31 mouse cellular contexts compared by ENCODE assay signal in genomic region chr16:73940211-73940541, GRCm38 (mm10).
"Had no signal": no experiment of that assay in that cellular context is flagged by ENCODE, and none has a peak within 500 bp of the region (broad histone marks: within the 10 kb centered on the region; RNA-seq: fewer than 3 reads in every experiment).

No protein-coding gene starts in this region.

- H3K9me3 ChIP-seq: limb, embryonic 10.5 days; limb, embryonic 12.5 days; limb, embryonic 13.5 days; limb, embryonic 15.5 days; liver, embryonic 12.5 days; liver, embryonic 13.5 days; liver, embryonic 15.5 days; lung, embryonic 15.5 days; megakaryocyte, embryonic 14.5 days; midbrain, embryonic 10.5 days; midbrain, embryonic 12.5 days; midbrain, embryonic 13.5 days; midbrain, embryonic 15.5 days had no signal

- ATAC-seq: liver, embryonic 12.5 days; liver, postnatal 0 days; lung, postnatal 0 days; midbrain, embryonic 13.5 days; midbrain, embryonic 15.5 days; midbrain, embryonic 16.5 days had no signal

- H3K4me1 ChIP-seq: limb, embryonic 10.5 days; limb, embryonic 12.5 days; limb, embryonic 13.5 days; limb, embryonic 15.5 days; liver, embryonic 12.5 days; liver, embryonic 13.5 days; liver, embryonic 15.5 days; lung, embryonic 15.5 days; megakaryocyte, embryonic 14.5 days; midbrain, embryonic 10.5 days; midbrain, embryonic 12.5 days; midbrain, embryonic 13.5 days; midbrain, embryonic 15.5 days had no signal

- H3K9ac ChIP-seq: limb, embryonic 12.5 days; limb, embryonic 13.5 days; limb, embryonic 15.5 days; liver, embryonic 12.5 days; liver, embryonic 13.5 days; liver, embryonic 14.5 days; liver, embryonic 15.5 days; liver, postnatal 0 days; lung, embryonic 14.5 days; lung, embryonic 15.5 days; midbrain, embryonic 12.5 days; midbrain, embryonic 13.5 days; midbrain, embryonic 15.5 days had no signal

- H3K4me3 ChIP-seq: limb, embryonic 10.5 days; limb, embryonic 12.5 days; limb, embryonic 13.5 days; limb, embryonic 15.5 days; liver, embryonic 12.5 days; liver, embryonic 13.5 days; liver, embryonic 15.5 days; lung, embryonic 15.5 days; megakaryocyte, embryonic 14.5 days; midbrain, embryonic 10.5 days; midbrain, embryonic 12.5 days; midbrain, embryonic 13.5 days; midbrain, embryonic 15.5 days; myocyte had no signal

- H3K27ac ChIP-seq: limb, embryonic 10.5 days; limb, embryonic 12.5 days; limb, embryonic 13.5 days; limb, embryonic 15.5 days; liver, embryonic 12.5 days; liver, embryonic 13.5 days; liver, embryonic 14.5 days; liver, embryonic 15.5 days; lung, embryonic 15.5 days; macrophage; midbrain, embryonic 10.5 days; midbrain, embryonic 12.5 days; midbrain, embryonic 13.5 days; midbrain, embryonic 15.5 days had no signal

- H3K4me2 ChIP-seq: limb, embryonic 12.5 days; limb, embryonic 13.5 days; limb, embryonic 15.5 days; liver, embryonic 11.5 days; liver, embryonic 12.5 days; liver, embryonic 13.5 days; liver, embryonic 15.5 days; lung, embryonic 14.5 days; lung, embryonic 15.5 days; midbrain, embryonic 11.5 days; midbrain, embryonic 12.5 days; midbrain, embryonic 13.5 days; midbrain, embryonic 15.5 days had no signal

- H3K27me3 ChIP-seq: limb, embryonic 12.5 days; limb, embryonic 13.5 days; limb, embryonic 15.5 days; liver, embryonic 12.5 days; liver, embryonic 13.5 days; liver, embryonic 15.5 days; lung, embryonic 15.5 days; megakaryocyte, embryonic 14.5 days; midbrain, embryonic 12.5 days; midbrain, embryonic 13.5 days; midbrain, embryonic 15.5 days had no signal

- H3K36me3 ChIP-seq: limb, embryonic 13.5 days; limb, embryonic 15.5 days; liver, embryonic 12.5 days; liver, embryonic 13.5 days; liver, embryonic 15.5 days; lung, embryonic 15.5 days; midbrain, embryonic 10.5 days; midbrain, embryonic 12.5 days; midbrain, embryonic 13.5 days; midbrain, embryonic 15.5 days had no signal

- DNase-seq: left cerebral cortex, postnatal 4 days; liver; liver, embryonic 13.5 days; liver, postnatal 0 days; lung, adult 18-20 months; lung, adult 2 months; lung, embryonic 14.5 days; lung, postnatal 10 days; lung, postnatal 14 days; lung, postnatal 36 days; lung, postnatal 4 days; midbrain, embryonic 14.5 days had no signal
